Mouse (Mus musculus) kidney, embryonic 14.5 days (tissue): ENCODE data around the gene Blmh. TPM values are rescaled to one million over a fixed set of nuclear protein-coding genes. Genes with fewer than 3 reads are reported as not detected.

Experiments used
- ATAC-seq: fragments of 200-750 bp; cut with Nextera tagmentation; 2 replicates; pipeline ENCODE4 v1.8.0; 2017; ENCODE audit warnings: moderate number of reproducible peaks, mild to moderate bottlenecking, moderate TSS enrichment, moderate library complexity; ENCODE audit not compliant: low FRiP score, low TSS enrichment
- H3K27ac ChIP-seq: fragments of 300-500 bp; sonication (generic); 2 replicates; pipeline ENCODE4 v1.5.1; 2014; ENCODE audit warnings: low read depth, mild to moderate bottlenecking, low read length, moderate library complexity, mixed read lengths
- H3K27me3 ChIP-seq: fragments of 300-500 bp; sonication (generic); 2 replicates; pipeline ENCODE4 v1.6.1; 2014; ENCODE audit warnings: mild to moderate bottlenecking, low read length; ENCODE audit not compliant: control insufficient read depth, insufficient read depth
- H3K36me3 ChIP-seq: fragments of 300-500 bp; sonication (generic); 2 replicates; pipeline ENCODE4 v1.6.1; 2014; ENCODE audit warnings: low read length, mixed read lengths; ENCODE audit not compliant: control insufficient read depth, insufficient read depth
- H3K4me1 ChIP-seq: fragments of 300-500 bp; sonication (generic); 2 replicates; pipeline ENCODE4 v1.6.1; 2014; ENCODE audit warnings: low read length, mixed read lengths; ENCODE audit not compliant: control insufficient read depth, insufficient read depth
- H3K4me2 ChIP-seq: fragments of 300-500 bp; sonication (generic); replicated peaks from 2 replicates; pipeline ENCODE4 v1.6.1; 2014; ENCODE audit warnings: low read depth, mild to moderate bottlenecking, low read length
- H3K4me3 ChIP-seq: fragments of 300-500 bp; sonication (generic); 2 replicates; pipeline ENCODE4 v1.5.1; 2014; ENCODE audit warnings: mild to moderate bottlenecking, low read length
- H3K9ac ChIP-seq: fragments of 300-500 bp; sonication (generic); 2 replicates; pipeline ENCODE4 v1.6.1; 2014; ENCODE audit warnings: low read depth, mild to moderate bottlenecking, low read length, moderate library complexity
- H3K9me3 ChIP-seq: fragments of 300-500 bp; sonication (generic); 2 replicates; pipeline ENCODE4 v1.6.1; 2016; ENCODE audit warnings: low read length; ENCODE audit not compliant: control insufficient read depth
- WGBS: fragments of 180-500 bp; shearing (Covaris S2); extraction: QIAGEN DNeasy Blood & Tissue Kit; methylation state at CpG from one replicate; pipeline ENCODE4 v1.1.7; 2014; 5-methylcytosine and 5-hydroxymethylcytosine counted together
- polyA plus RNA-seq: library from polyadenylated mRNA; unstranded; fragments of >200 nt; fragmentation: Nextera tagmentation; extraction: Ambion mirVana; gene quantifications from 2 replicates; pipeline ENCODE4 v1.2.1, GENCODE M21; 2014

Gene Blmh
- polyA plus RNA-seq, 1 experiment from 2014 or later: 160 TPM

DNA sequence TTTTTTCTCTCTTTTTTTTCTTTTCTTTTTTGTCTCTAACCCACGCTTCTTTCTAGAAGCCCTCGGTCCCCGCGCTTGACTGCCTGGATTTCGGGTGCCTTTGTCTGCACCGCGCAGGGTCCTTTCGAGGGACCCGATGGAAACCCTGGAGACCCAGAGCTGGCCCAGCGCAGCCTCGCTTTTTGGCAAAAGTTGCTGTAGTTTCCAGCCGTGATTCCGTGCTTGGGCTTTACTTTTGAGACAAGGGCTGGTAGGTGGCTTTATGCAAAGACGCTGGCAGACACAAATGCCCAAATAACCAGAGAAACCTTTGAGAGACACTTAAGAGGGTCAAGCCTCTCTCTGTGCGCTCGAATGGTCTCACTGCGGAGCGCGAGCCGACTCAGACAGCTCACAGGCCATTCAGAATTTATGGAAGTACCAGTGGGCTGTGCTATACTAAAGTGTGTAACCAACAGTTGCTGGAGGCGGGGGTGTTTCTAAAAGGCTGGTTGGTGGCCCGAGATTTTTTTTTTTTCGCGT is 74.2 kb downstream of the Blmh start:
- H3K9ac ChIP-seq: peak overlapping the region; percentile 37; the same call in 1 of the 2 replicates
- H3K4me3 ChIP-seq: peak overlapping the region; percentile 45
- no peak overlapping the region for H3K27ac ChIP-seq
- H3K4me1 ChIP-seq: peaks cover 13% of the 10 kb centered on the region; the same call in 1 of the 2 replicates
- 6% methylated on average over 24 of the region's 24 CpGs for WGBS
- ATAC-seq: no peak
- H3K9me3 ChIP-seq: no peaks in the 10 kb centered on the region
- H3K4me2 ChIP-seq: peak overlapping the region; percentile 85
- peaks cover 44% of the 10 kb centered on the region for H3K27me3 ChIP-seq
- H3K36me3 ChIP-seq: no peaks in the 10 kb centered on the region

DNA sequence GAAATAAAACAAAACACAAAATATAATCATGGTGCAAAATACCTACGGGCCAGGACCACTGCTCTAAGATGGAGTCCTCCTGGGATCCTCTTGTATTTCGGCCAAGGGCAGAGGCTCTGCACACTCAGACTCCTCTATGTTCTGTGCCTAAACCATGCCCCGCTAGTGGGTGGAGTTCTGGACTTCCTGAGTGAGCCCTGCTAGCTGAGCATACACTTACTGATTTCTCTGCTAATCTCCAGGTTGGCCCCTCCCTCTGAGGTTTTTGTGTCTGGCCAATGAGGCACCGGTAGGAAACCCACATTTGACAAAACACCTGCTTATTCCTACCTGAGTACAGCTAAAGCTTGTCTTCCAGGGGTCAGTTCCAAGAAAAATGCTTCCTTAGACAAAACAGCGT is 76.1 kb downstream of the Blmh start:
- ATAC-seq: no peak
- H3K27me3 ChIP-seq: peaks cover 41% of the 10 kb centered on the region

DNA sequence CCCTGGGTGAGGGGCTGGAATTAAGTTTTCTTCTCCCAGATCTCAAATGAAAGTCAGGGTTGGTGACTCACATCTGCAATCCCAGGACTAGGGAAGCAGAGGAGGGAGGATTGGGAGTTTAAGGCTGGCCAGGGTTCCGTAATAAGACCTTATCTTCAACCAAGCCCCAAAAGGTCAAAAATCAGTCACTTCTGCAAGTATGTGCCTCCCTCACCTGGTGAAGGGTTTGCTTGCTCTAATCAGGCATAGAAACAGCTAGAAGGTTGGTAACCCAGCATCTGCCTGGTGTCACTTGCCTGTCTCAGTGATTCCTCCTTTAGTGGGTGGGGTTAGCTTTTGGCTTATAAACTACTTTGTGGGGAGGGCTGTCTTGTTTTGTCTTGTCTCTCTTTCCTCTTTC is 77.8 kb downstream of the Blmh start:
- H3K9ac ChIP-seq: no peak overlapping the region
- H3K27me3 ChIP-seq: peaks cover 25% of the 10 kb centered on the region
- no peaks in the 10 kb centered on the region for H3K36me3 ChIP-seq
- H3K9me3 ChIP-seq: no peaks in the 10 kb centered on the region
- peaks cover 13% of the 10 kb centered on the region; the same call in 1 of the 2 replicates for H3K4me1 ChIP-seq
- H3K27ac ChIP-seq: no peak overlapping the region
- H3K4me2 ChIP-seq: no peak overlapping the region
- 40% methylated on average over 1 of the region's 1 CpGs for WGBS
- no peak overlapping the region for H3K4me3 ChIP-seq
- no peak for ATAC-seq

More for the DNA sequence above, 76.1 kb downstream of the Blmh start:
- H3K9me3 ChIP-seq: no peaks in the 10 kb centered on the region
- no peak overlapping the region for H3K4me2 ChIP-seq
- no peak overlapping the region for H3K9ac ChIP-seq
- peaks cover 13% of the 10 kb centered on the region; the same call in 1 of the 2 replicates for H3K4me1 ChIP-seq
- no peak overlapping the region for H3K4me3 ChIP-seq
- H3K36me3 ChIP-seq: no peaks in the 10 kb centered on the region
- H3K27ac ChIP-seq: no peak overlapping the region
- 62% methylated on average over 5 of the region's 5 CpGs for WGBS

DNA sequence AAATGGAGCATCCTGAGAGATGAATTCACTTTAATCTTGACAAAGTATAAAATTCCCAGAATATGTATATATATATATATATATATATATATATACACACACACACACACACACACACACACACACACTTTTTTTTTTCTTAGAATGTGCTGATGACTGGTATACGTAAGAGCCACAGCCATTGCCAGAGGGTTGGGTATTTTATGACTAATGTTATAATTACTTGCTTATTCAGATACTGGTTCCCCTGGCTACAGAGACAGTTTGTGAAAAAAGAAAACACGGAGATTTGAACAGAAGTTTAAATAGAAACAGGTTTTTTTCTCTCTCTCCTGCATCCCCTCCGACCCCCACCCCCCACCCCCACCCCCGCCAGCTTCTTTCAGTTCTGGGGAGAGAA is 81.3 kb downstream of the Blmh start:
- Histone ChIP-seq H3K4me3 (no peak overlapping the region), H3K9me3 (no peaks in the 10 kb centered on the region), H3K4me2 (no peak overlapping the region), H3K36me3 (no peaks in the 10 kb centered on the region), H3K4me1 (no peaks in the 10 kb centered on the region), H3K27ac (no peak overlapping the region), H3K27me3 (no peaks in the 10 kb centered on the region; the same call in 1 of the 2 replicates), H3K9ac (no peak overlapping the region)
- ATAC-seq: no peak
- 67% methylated on average over 4 of the region's 4 CpGs for WGBS

DNA sequence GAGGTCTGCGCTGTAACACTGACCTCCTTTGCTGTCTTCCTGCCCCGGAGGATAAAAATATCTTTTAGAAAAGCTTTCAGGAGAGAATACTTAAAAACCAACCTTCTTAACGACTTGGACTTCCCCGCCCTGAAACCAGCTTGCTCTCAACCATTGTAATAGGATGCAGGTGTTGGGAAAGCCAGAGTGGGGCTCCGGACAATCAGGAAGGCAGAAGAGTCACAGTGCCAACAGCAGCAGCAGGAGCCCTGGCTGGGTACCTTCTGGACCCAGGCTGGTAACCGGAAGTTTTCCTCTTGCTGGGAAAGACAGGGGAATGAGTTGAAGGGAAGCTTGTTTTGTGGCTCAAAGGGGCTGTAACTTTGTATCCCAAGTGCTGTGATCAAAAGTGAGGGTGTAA is 82.0 kb downstream of the Blmh start:
- Histone ChIP-seq H3K9me3 (no peaks in the 10 kb centered on the region), H3K36me3 (no peaks in the 10 kb centered on the region), H3K4me1 (no peaks in the 10 kb centered on the region), H3K27ac (no peak overlapping the region), H3K9ac (no peak overlapping the region), H3K27me3 (no peaks in the 10 kb centered on the region), H3K4me3 (no peak overlapping the region), H3K4me2 (no peak overlapping the region)
- WGBS: 43% methylated on average over 6 of the region's 6 CpGs
- no peak for ATAC-seq

DNA sequence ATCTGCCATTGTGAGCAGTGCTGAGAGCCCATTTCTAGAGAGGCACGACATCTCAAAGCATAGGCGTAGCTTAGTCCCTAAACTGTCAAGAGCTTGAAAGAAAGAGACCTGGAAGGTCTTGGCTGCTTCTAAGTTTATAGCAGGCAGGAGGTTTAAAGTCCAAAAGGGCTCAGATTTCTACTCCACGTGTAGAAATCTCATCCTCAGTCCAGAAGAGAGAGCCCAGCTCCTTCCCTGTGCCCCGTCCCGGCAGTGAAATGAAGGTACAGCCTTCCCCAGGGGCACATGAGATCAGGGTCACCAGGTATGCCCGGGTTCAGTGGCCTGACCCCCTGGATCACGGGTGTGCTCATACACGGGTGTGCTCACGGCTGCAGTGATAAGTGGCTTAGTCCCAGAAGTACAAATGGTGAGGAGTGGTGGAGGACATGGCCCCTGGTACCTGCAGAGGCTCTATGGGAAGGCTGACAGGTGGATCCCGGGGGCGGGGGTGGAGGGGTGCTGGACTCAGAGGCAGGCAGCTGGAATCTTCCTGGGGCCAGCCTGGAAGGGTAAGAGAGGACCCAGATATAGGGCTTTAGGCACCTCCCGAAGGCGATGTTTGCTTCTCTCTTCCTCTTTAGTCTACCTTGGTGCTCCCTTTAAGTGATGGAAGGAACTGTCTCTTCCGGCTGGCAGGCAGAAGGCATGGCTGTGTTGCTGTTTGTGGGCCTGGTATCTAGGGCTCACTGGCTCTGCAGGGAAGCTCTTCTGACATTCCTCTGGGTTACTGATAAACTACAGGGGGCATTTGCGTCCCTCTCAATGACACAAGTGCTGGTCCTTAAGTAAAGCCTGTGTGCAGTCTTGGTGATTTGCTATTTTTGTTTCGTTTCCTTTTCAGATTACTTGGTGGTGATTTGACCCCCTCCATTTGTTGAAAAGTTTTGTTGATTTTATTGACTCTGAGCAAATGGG is 84.7 kb downstream of the Blmh start:
- H3K36me3 ChIP-seq: no peaks in the 10 kb centered on the region
- no peak overlapping the region for H3K4me3 ChIP-seq
- H3K9ac ChIP-seq: no peak overlapping the region
- ATAC-seq: no peak
- no peak overlapping the region for H3K4me2 ChIP-seq
- H3K27ac ChIP-seq: no peak overlapping the region
- no peaks in the 10 kb centered on the region for H3K4me1 ChIP-seq
- H3K27me3 ChIP-seq: no peaks in the 10 kb centered on the region
- H3K9me3 ChIP-seq: no peaks in the 10 kb centered on the region
- WGBS: 71% methylated on average over 16 of the region's 16 CpGs

DNA sequence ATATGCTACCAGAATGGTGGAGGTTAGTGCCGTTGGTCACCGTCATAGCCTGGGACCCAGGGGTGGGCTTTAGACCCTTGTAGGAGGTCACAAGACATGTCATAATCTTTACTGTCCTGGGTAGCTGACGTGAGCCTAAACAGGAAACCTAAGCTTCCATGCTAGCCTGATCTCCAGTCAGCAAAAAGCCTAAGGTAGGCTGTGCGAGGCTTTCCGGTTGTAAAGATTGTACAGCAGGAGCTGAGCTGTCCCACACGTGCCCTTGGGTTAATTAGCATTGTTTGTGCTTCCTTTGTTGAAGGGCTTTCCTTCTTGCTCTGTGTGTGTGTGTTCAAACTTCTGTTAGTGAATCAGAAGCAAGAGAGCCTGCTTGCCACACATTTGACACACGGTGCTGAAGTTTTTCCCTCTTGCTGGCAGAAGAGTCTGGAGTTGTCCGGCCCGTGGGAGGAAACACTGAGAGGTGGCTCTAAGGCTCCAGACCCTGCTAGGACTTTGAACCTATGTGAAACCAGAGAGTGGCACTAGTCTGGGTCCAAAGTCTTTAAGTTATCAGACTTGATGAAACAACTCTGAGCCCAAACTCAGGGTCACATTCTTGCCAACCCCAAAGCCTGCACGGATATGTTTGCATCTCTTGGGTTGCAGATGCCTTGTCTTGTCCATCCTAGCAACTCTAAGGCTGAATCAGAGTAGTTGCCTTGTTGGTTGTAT is 86.3 kb downstream of the Blmh start:
- Histone ChIP-seq H3K36me3 (no peaks in the 10 kb centered on the region), H3K4me3 (no peak overlapping the region), H3K4me1 (no peaks in the 10 kb centered on the region), H3K9ac (no peak overlapping the region), H3K4me2 (no peak overlapping the region), H3K27ac (no peak overlapping the region), H3K27me3 (no peaks in the 10 kb centered on the region), H3K9me3 (no peaks in the 10 kb centered on the region)
- WGBS: 72% methylated on average over 10 of the region's 10 CpGs
- ATAC-seq: no peak

DNA sequence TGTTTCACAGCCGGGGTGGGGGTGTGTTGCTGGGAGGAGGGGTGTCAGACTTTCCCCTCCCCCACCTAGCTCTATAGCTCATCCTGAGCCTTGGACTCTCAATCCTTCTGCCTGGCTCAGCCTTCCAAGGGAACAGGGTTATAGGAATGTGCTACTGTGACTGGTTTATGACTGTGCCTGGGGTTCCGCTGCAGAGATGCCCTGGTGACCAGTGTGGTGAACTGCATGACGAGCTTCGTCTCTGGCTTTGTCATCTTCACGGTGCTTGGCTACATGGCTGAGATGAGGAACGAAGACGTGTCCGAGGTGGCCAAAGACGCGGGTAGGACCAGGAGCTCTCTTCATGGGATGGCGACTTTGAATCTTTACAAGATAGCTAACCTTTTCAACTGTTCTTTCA is 93.4 kb downstream of the Blmh start:
- H3K4me1 ChIP-seq: no peaks in the 10 kb centered on the region
- H3K4me3 ChIP-seq: no peak overlapping the region
- no peaks in the 10 kb centered on the region for H3K36me3 ChIP-seq
- H3K9ac ChIP-seq: no peak overlapping the region
- ATAC-seq: no peak
- no peak overlapping the region for H3K4me2 ChIP-seq
- H3K27me3 ChIP-seq: no peaks in the 10 kb centered on the region
- H3K27ac ChIP-seq: no peak overlapping the region
- WGBS: 68% methylated on average over 11 of the region's 11 CpGs
- H3K9me3 ChIP-seq: no peaks in the 10 kb centered on the region

DNA sequence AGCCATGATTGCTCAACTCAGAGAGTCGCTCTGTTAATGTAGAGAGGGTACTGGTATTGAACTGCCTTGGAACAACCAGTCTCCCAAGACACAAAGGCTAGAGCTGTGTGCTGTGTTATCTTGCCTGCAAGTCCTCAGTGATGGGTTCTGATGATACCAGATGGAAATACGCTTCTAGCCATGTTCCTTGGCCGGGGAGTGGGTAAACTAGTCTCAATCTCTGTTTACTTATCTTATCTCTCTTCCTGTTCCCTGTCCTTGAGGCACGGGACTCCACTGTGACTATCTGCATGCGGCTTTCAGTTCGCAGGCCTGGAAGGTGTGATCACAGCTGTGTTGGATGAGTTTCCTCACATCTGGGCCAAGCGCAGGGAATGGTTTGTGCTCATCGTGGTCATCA is 94.9 kb downstream of the Blmh start:
- Histone ChIP-seq H3K4me3 (no peak overlapping the region), H3K4me2 (no peak overlapping the region), H3K9ac (no peak overlapping the region), H3K27ac (no peak overlapping the region), H3K9me3 (no peaks in the 10 kb centered on the region), H3K36me3 (no peaks in the 10 kb centered on the region), H3K4me1 (no peaks in the 10 kb centered on the region), H3K27me3 (no peaks in the 10 kb centered on the region)
- ATAC-seq: no peak
- 67% methylated on average over 8 of the region's 8 CpGs for WGBS
